Comparison of ENCODE assay signal across 11 mouse cellular contexts in the genomic region with DNA sequence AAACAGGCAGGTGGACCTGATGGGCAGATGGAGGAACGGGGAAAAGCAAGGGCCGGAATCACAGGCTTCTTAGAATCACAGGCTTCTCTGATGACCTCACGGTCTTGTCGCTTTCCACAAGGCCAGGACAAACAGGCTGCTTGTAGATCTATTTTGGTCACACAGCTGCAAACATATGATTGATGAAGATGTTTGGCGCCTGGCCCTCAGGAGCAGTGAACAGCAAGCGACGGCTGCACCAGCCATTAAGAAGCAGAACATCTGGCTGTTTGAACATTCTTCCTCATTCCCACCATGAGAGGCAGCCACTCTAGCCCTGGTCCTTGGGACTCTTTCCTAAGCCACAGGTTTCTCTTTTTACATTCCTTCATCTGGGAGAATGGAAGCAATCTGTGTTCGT.
DNase-seq lines count a peak whose midpoint lies in the region; ATAC-seq lines count a peak whose summit lies in the region.
"Had no signal": no experiment of that assay in that cellular context is flagged by ENCODE, and none has a peak within 500 bp of the region (broad histone marks: within the 10 kb centered on the region; RNA-seq: fewer than 3 reads in every experiment).

No protein-coding gene starts in this region.

- H3K4me3 ChIP-seq in heart, embryonic 13.5 days: no peak overlapping the region
- H3K4me3 ChIP-seq: embryonic facial prominence, embryonic 12.5 days; hindbrain, embryonic 15.5 days; liver, embryonic 13.5 days had no signal

- H3K9ac ChIP-seq in heart, embryonic 13.5 days: peak overlapping the region; percentile 24; the same call in 1 of the 2 replicates
- H3K9ac ChIP-seq: embryonic facial prominence, embryonic 12.5 days; hindbrain, embryonic 15.5 days; liver, embryonic 13.5 days had no signal

- intact Hi-C loops in heart, postnatal 25 days (cut with DNase I): loop anchor here (5.0 kb wide), 1 partner anchor 123 kb away; no protein-coding TSS in a partner anchor

- no peaks in the 10 kb centered on the region for H3K9me3 ChIP-seq in heart, embryonic 13.5 days
- H3K9me3 ChIP-seq: embryonic facial prominence, embryonic 12.5 days; hindbrain, embryonic 15.5 days; liver, embryonic 13.5 days had no signal

- peak overlapping the region; percentile 36 for H3K4me2 ChIP-seq in heart, embryonic 13.5 days
- H3K4me2 ChIP-seq: embryonic facial prominence, embryonic 12.5 days; hindbrain, embryonic 15.5 days; liver, embryonic 13.5 days had no signal

- no peak for ATAC-seq in heart, embryonic 13.5 days (ENCODE audit: extremely low read depth, insufficient number of reproducible peaks, low FRiP score, low TSS enrichment)
- no peak for ATAC-seq in megakaryocyte-erythroid progenitor cell, adult 5-6 weeks (replicated peaks; ENCODE audit: low FRiP score, low TSS enrichment, poor library complexity, severe bottlenecking)
- no peak for ATAC-seq in CD4-positive, CD25-positive, alpha-beta regulatory T cell, adult 4 months

- DNase-seq in heart, adult 11 months: peak; percentile 98
- no peak for DNase-seq in heart, postnatal 25 days (ENCODE audit: low spot score)
- DNase-seq in adrenal gland, postnatal 25 days: peak; percentile 50
- peak; percentile 43 to 63 for DNase-seq in lung, adult 18-20 months
- no peak for DNase-seq in ovary, postnatal 10 days (ENCODE audit: low spot score)
- DNase-seq: liver, embryonic 13.5 days had no signal

- WGBS in heart, embryonic 13.5 days: 42% methylated on average over 8 of the region's 8 CpGs

- peaks cover 55% of the 10 kb centered on the region for H3K4me1 ChIP-seq in heart, embryonic 13.5 days

- H3K27ac ChIP-seq in heart, embryonic 13.5 days (replicated peaks): peak overlapping the region; percentile 62
- H3K27ac ChIP-seq: embryonic facial prominence, embryonic 12.5 days; hindbrain, embryonic 15.5 days; liver, embryonic 13.5 days had no signal

- H3K27me3 ChIP-seq in heart, embryonic 13.5 days (replicated peaks): no peaks in the 10 kb centered on the region
- H3K27me3 ChIP-seq: embryonic facial prominence, embryonic 12.5 days; hindbrain, embryonic 15.5 days; liver, embryonic 13.5 days had no signal

- H3K36me3 ChIP-seq in heart, embryonic 13.5 days: peaks cover 3% of the 10 kb centered on the region; the same call in 1 of the 2 replicates
- H3K36me3 ChIP-seq: hindbrain, embryonic 15.5 days; liver, embryonic 13.5 days had no signal

Comparison
In these comparisons a context has a peak if more than half of its experiments do, and no peak if none do; other contexts are left out.
1. DNase-seq: peak in heart, adult 11 months (single experiment), adrenal gland, postnatal 25 days (single experiment) and lung, adult 18-20 months (2 of 2); none in heart, postnatal 25 days (single experiment) and ovary, postnatal 10 days (single experiment).